Mouse (Mus musculus): Measurements from ENCODE around the gene Pank4. TPM values are rescaled to one million over a fixed set of nuclear protein-coding genes. Genes with fewer than 3 reads are reported as not detected.

Pank4 gene
- total and polyA plus RNA-seq, 2 experiments from 2014 or later, result 27.3 to 36.7 TPM

DNA sequence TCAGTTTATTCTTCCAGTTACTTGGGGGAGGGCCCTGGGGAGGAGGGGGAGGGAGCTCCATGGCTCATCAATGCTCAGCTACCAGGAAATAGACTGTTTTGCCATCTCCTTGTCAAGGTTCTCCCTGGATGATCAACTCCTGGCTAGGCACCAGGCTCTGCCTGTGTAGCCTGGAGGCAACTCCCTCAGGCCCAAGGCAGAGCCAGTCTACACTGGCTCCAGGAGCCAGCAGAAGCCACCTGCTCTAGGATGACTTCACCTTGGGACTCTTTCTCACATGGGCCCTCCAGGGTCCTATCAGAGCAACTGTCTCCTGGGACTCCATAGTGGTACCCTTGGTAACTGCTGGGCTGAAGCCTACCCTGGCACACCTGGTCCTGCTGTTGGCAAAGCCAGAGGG, 44.2 kb downstream of the Pank4 start:
- ATAC-seq (ENCODE audit: low FRiP score) (no peak), DNase-seq (ENCODE audit: low spot score) (no peak)
- Histone ChIP-seq H3K27me3 (ENCODE audit: insufficient read depth, low read length) (no peaks in the 10 kb centered on the region), H3K4me3 (ENCODE audit: low read depth, low read length) (no peak overlapping the region), H3K9ac (replicated peaks; ENCODE audit: low read length, poor library complexity, severe bottlenecking) (no peak overlapping the region), H3K9me3 (ENCODE audit: low read length) (no peaks in the 10 kb centered on the region), H3K4me1 (ENCODE audit: insufficient read depth, low read length) (peaks cover 4% of the 10 kb centered on the region; the same call in 1 of the 2 replicates), H3K27ac (ENCODE audit: low read depth, low read length) (no peak overlapping the region), H3K36me3 (ENCODE audit: insufficient read depth, low read length) (no peaks in the 10 kb centered on the region; the same call in 1 of the 2 replicates), H3K4me2 (ENCODE audit: low read depth, low read length, poor library complexity, severe bottlenecking) (no peak overlapping the region)
- TF ChIP-seq CTCF (IDR thresholded peaks at IDR 0.05), result no peak

GRCm38 (mm10) chr4:155009216-155009615, 45.3 kb downstream of the Pank4 start:
- H3K27me3 ChIP-seq (ENCODE audit: insufficient read depth, low read length), result no peaks in the 10 kb centered on the region
- no peak overlapping the region for H3K4me2 ChIP-seq (ENCODE audit: low read depth, low read length, poor library complexity, severe bottlenecking)
- ATAC-seq (ENCODE audit: low FRiP score) (no peak), DNase-seq (ENCODE audit: low spot score) (no peak)
- H3K9ac ChIP-seq (replicated peaks; ENCODE audit: low read length, poor library complexity, severe bottlenecking), result no peak overlapping the region
- H3K36me3 ChIP-seq (ENCODE audit: insufficient read depth, low read length), result no peaks in the 10 kb centered on the region; the same call in 1 of the 2 replicates
- no peaks in the 10 kb centered on the region for H3K9me3 ChIP-seq (ENCODE audit: low read length)
- WGBS, result 86% methylated on average over 3 of the region's 3 CpGs
- H3K4me3 ChIP-seq (ENCODE audit: low read depth, low read length), result no peak overlapping the region
- no peak for TF ChIP-seq CTCF (IDR thresholded peaks at IDR 0.05)
- peaks cover 4% of the 10 kb centered on the region; the same call in 1 of the 2 replicates for H3K4me1 ChIP-seq (ENCODE audit: insufficient read depth, low read length)
- no peak overlapping the region for H3K27ac ChIP-seq (ENCODE audit: low read depth, low read length)

DNA sequence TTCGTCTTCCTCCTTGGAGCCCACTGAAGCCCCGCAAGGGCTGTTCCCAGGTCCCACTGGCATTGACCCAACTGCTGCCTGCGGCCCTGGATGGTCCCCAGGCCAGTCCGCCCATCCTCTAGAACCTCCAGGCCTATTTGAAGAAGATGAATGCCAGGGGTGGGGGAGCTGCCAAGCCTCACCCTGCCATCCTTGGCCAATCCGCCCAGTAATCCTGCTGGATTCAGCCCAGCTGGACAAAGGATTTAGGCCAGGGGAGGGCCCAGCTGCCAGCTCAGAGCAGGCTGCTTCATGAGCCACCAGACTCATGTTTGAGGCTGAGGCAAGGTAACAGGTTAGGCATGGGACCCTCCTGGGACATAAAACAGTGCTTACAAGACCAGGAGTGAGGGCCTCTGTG, 46.9 kb downstream of the Pank4 start:
- no peaks in the 10 kb centered on the region for H3K27me3 ChIP-seq (ENCODE audit: insufficient read depth, low read length)
- ATAC-seq (ENCODE audit: low FRiP score) (0 out of 2 replicates have a peak, but pooled peaks have one; percentile 29), DNase-seq (ENCODE audit: low spot score) (peak; percentile 83)
- no peak overlapping the region for H3K4me2 ChIP-seq (ENCODE audit: low read depth, low read length, poor library complexity, severe bottlenecking)
- no peaks in the 10 kb centered on the region; the same call in 1 of the 2 replicates for H3K36me3 ChIP-seq (ENCODE audit: insufficient read depth, low read length)
- 64% methylated on average over 5 of the region's 5 CpGs for WGBS
- H3K4me3 ChIP-seq (ENCODE audit: low read depth, low read length), result no peak overlapping the region
- no peaks in the 10 kb centered on the region for H3K9me3 ChIP-seq (ENCODE audit: low read length)
- no peak overlapping the region for H3K27ac ChIP-seq (ENCODE audit: low read depth, low read length)
- no peak for TF ChIP-seq CTCF (IDR thresholded peaks at IDR 0.05)
- no peak overlapping the region for H3K9ac ChIP-seq (replicated peaks; ENCODE audit: low read length, poor library complexity, severe bottlenecking)
- peaks cover 8% of the 10 kb centered on the region; the same call in 1 of the 2 replicates for H3K4me1 ChIP-seq (ENCODE audit: insufficient read depth, low read length)

- Histone ChIP-seq H3K4me3 (ENCODE audit: low read depth, low read length) (no peak overlapping the region), H3K36me3 (ENCODE audit: insufficient read depth, low read length) (no peaks in the 10 kb centered on the region), H3K4me1 (ENCODE audit: insufficient read depth, low read length) (peaks cover 8% of the 10 kb centered on the region; the same call in 1 of the 2 replicates), H3K9me3 (ENCODE audit: low read length) (no peaks in the 10 kb centered on the region), H3K4me2 (ENCODE audit: low read depth, low read length, poor library complexity, severe bottlenecking) (no peak overlapping the region), H3K27ac (ENCODE audit: low read depth, low read length) (no peak overlapping the region), H3K27me3 (ENCODE audit: insufficient read depth, low read length) (no peaks in the 10 kb centered on the region), H3K9ac (replicated peaks; ENCODE audit: low read length, poor library complexity, severe bottlenecking) (no peak overlapping the region)
- 75% methylated on average over 8 of the region's 8 CpGs for WGBS
- ATAC-seq (ENCODE audit: low FRiP score), result no peak
- no peak for DNase-seq (ENCODE audit: low spot score)
- no peak for TF ChIP-seq CTCF (IDR thresholded peaks at IDR 0.05)
These were observed 47.5 kb downstream of the Pank4 start for GRCm38 (mm10) chr4:155011312-155012025.

GRCm38 (mm10) chr4:155012115-155012514, 48.2 kb downstream of the Pank4 start:
- Histone ChIP-seq H3K4me3 (ENCODE audit: low read depth, low read length) (no peak overlapping the region), H3K9ac (replicated peaks; ENCODE audit: low read length, poor library complexity, severe bottlenecking) (no peak overlapping the region), H3K9me3 (ENCODE audit: low read length) (no peaks in the 10 kb centered on the region), H3K36me3 (ENCODE audit: insufficient read depth, low read length) (no peaks in the 10 kb centered on the region), H3K27me3 (ENCODE audit: insufficient read depth, low read length) (no peaks in the 10 kb centered on the region), H3K27ac (ENCODE audit: low read depth, low read length) (no peak overlapping the region), H3K4me2 (ENCODE audit: low read depth, low read length, poor library complexity, severe bottlenecking) (no peak overlapping the region), H3K4me1 (ENCODE audit: insufficient read depth, low read length) (peaks cover 8% of the 10 kb centered on the region; the same call in 1 of the 2 replicates)
- DNase-seq (ENCODE audit: low spot score), result peak; percentile 33
- ATAC-seq (ENCODE audit: low FRiP score), result no peak
- TF ChIP-seq CTCF (IDR thresholded peaks at IDR 0.05), result no peak
- 79% methylated on average over 2 of the region's 2 CpGs for WGBS

GRCm38 (mm10) chr4:155012788-155013187, 48.9 kb downstream of the Pank4 start:
- no peak overlapping the region for H3K4me2 ChIP-seq (ENCODE audit: low read depth, low read length, poor library complexity, severe bottlenecking)
- H3K4me1 ChIP-seq (ENCODE audit: insufficient read depth, low read length), result peaks cover 10% of the 10 kb centered on the region; the same call in 1 of the 2 replicates
- peak; percentile 80 for TF ChIP-seq CTCF (IDR thresholded peaks at IDR 0.05)
- DNase-seq (ENCODE audit: low spot score), result peak; percentile 88
- no peak overlapping the region for H3K4me3 ChIP-seq (ENCODE audit: low read depth, low read length)
- 0 out of 2 replicates have a peak, but pooled peaks have one; percentile 41 for ATAC-seq (ENCODE audit: low FRiP score)
- 6% methylated on average over 4 of the region's 4 CpGs for WGBS
- no peaks in the 10 kb centered on the region for H3K36me3 ChIP-seq (ENCODE audit: insufficient read depth, low read length)
- no peaks in the 10 kb centered on the region for H3K27me3 ChIP-seq (ENCODE audit: insufficient read depth, low read length)
- H3K9ac ChIP-seq (replicated peaks; ENCODE audit: low read length, poor library complexity, severe bottlenecking), result no peak overlapping the region
- H3K27ac ChIP-seq (ENCODE audit: low read depth, low read length), result no peak overlapping the region
- no peaks in the 10 kb centered on the region for H3K9me3 ChIP-seq (ENCODE audit: low read length)
